Mouse (Mus musculus) brain, embryonic 18.5 days (tissue): ENCODE results near the gene Rad23a.

Experiments
- DNase-seq: peaks from one replicate; pipeline ENCODE4 v3.0.0-alpha.2; 2012; ENCODE audit warnings: low read depth, low spot score

Rad23a gene

GRCm38 (mm10) chr8:84813830-84814229 is 26.6 kb downstream of the Rad23a start:
- no peak for DNase-seq

- DNase-seq, result no peak
These were observed 27.4 kb downstream of the Rad23a start for GRCm38 (mm10) chr8:84813059-84813458.

GRCm38 (mm10) chr8:84811303-84811702 is 29.2 kb downstream of the Rad23a start:
- DNase-seq, result no peak

GRCm38 (mm10) chr8:84810896-84811295 is 29.6 kb downstream of the Rad23a start:
- DNase-seq, result no peak

GRCm38 (mm10) chr8:84809941-84810280 is 30.6 kb downstream of the Rad23a start:
- DNase-seq, result no peak

GRCm38 (mm10) chr8:84809109-84809940 is 31.1 kb downstream of the Rad23a start:
- DNase-seq, result no peak

GRCm38 (mm10) chr8:84806031-84806430 is 34.4 kb downstream of the Rad23a start:
- DNase-seq, result no peak

- DNase-seq, result no peak
These were observed 40.2 kb downstream of the Rad23a start, which contains the start of gene Nfix for GRCm38 (mm10) chr8:84799999-84800831. Gene Nfix (minus strand): TSS chr8:84800344.

GRCm38 (mm10) chr8:84799136-84799931 is 41.1 kb downstream of the Rad23a start:
- DNase-seq, result no peak

- DNase-seq, result no peak
These were observed 41.9 kb downstream of the Rad23a start for GRCm38 (mm10) chr8:84798446-84799135.

GRCm38 (mm10) chr8:84797971-84798370 is 42.5 kb downstream of the Rad23a start:
- no peak for DNase-seq

GRCm38 (mm10) chr8:84797256-84797797 is 43.1 kb downstream of the Rad23a start:
- no peak for DNase-seq

GRCm38 (mm10) chr8:84794486-84794885 is 46.0 kb downstream of the Rad23a start:
- DNase-seq, result no peak

GRCm38 (mm10) chr8:84793791-84794485 is 46.5 kb downstream of the Rad23a start:
- DNase-seq, result peak; percentile 89

- DNase-seq, result no peak
These were observed 47.3 kb downstream of the Rad23a start for GRCm38 (mm10) chr8:84793134-84793533.

GRCm38 (mm10) chr8:84792429-84792947 is 48.0 kb downstream of the Rad23a start:
- DNase-seq, result no peak

GRCm38 (mm10) chr8:84790537-84790936 is 49.9 kb downstream of the Rad23a start:
- no peak for DNase-seq

GRCm38 (mm10) chr8:84789855-84790486 is 50.5 kb downstream of the Rad23a start:
- DNase-seq, result no peak

GRCm38 (mm10) chr8:84789345-84789744 is 51.1 kb downstream of the Rad23a start:
- DNase-seq, result no peak

GRCm38 (mm10) chr8:84788896-84789295 is 51.6 kb downstream of the Rad23a start:
- no peak for DNase-seq
